Mouse (Mus musculus): ENCODE measurements around the gene Xpa.

Gene Xpa

DNA sequence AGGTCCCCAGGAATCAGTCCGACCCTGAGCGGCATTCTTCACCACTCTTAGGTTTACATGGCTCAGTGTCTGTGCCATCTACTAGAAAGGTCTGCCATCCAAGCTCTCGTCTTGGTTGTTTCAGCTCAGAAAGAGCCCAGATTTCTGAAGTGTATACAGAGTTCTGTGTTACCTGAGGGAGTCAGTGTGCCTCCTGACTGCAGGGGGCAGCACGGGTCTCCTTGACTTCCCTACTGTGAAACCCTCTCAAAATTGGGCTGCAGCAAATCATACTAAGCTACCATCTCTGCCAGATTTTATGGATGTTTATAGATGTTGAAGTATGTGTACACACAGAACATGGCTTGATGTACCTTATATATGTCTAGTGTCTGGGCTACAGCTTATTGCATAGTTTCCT, 19.8 kb downstream of the Xpa start:
- CTCF ChIA-PET: interaction anchor here (0.6 to 2.4 kb wide), 16 partner anchors 9 to 1907 kb away, joined by 3 to 15 read pairs (median 4); partner anchors contain the start of gene Xpa (in 2 of the 4)

DNA sequence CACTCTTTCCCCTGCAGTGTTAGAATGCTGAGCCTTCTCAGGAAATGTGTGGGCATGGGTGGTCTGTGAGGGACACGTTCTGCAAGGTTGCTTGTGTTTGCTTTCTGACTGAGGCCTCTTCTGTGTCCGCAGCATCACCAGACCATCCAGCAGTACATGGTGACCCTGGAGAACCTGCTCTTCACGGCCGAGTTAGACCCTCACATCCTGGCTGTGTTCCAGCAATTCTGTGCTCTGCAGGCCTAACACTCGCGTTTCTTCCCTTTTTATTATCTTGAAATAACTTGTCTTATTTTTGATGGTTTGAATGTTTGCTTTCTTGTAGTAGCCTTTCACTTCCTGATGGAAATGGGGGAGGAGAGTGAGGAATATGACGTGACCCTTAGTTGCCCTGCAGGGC, 24.4 kb downstream of the Xpa start:
- ChIA-PET POLR2A (no interaction called here), CTCF (interaction anchor here in 1 of 4 experiments (0.6 kb wide), 1 partner anchor 288 kb away, joined by 3 read pairs; no protein-coding TSS in a partner anchor)

More for the DNA sequence above, 19.8 kb downstream of the Xpa start:
- POLR2A ChIA-PET: interaction anchor here in 2 of 4 experiments (0.8 to 3.6 kb wide), 9 partner anchors 9 to 180 kb away, joined by 3 to 30 read pairs (median 6); no protein-coding TSS in a partner anchor

DNA sequence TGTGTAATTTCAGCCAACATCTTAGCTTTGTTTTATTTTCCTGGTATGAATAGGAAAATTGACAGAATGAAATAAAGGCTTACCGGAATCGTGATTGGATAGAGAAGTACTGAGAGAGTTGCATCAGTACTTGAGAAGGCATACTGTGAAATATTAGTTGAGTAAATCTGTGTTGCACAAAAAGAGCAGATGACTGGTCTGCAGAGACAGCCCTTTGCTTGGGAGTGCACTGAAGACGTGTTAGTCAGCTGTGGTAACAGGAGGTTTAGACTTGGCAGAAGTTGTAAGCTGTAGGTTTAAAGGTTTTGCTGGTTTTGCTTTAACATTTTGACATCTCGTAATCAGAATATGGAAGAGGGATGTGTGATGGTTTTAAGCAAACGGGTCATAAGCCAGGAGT, 30.3 kb downstream of the Xpa start:
- CTCF ChIA-PET: interaction anchor here in 1 of 4 experiments (1.5 kb wide), 1 partner anchor 10 kb away, joined by 3 read pairs; no protein-coding TSS in a partner anchor
- POLR2A ChIA-PET: interaction anchor here in 3 of 4 experiments (1.0 to 2.0 kb wide), 10 partner anchors 8 to 28 kb away, joined by 3 to 9 read pairs (median 4); partner anchors contain the start of genes Ncbp1 (in 1 of the 3) and Tstd2 (in 1 of the 3)

DNA sequence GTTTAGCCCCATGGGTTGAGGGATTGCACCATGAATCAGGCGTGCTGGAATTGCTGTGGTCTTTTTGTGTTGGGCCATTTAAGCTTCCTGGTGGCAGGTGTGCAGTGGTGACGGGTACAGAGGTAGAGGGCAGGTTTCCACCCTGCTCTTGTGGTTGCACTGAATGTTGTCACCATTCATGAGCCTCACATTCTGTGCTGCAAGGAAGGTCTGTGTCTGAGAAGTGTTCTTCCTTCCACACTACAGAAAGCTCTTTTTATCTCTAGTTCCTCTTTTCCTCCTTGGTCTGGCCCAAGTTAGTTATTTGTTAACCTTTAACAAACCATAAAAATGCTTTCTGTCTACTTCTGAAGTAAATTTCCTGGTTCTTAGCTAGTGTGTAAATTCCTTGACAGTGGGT, 32.1 kb downstream of the Xpa start:
- POLR2A ChIA-PET: interaction anchor here in 2 of 4 experiments (0.6 to 1.4 kb wide), 4 partner anchors 10 to 29 kb away, joined by 4 read pairs; no protein-coding TSS in a partner anchor
- CTCF ChIA-PET: interaction anchor here in 1 of 4 experiments (1.5 kb wide), 1 partner anchor 12 kb away, joined by 3 read pairs; no protein-coding TSS in a partner anchor

DNA sequence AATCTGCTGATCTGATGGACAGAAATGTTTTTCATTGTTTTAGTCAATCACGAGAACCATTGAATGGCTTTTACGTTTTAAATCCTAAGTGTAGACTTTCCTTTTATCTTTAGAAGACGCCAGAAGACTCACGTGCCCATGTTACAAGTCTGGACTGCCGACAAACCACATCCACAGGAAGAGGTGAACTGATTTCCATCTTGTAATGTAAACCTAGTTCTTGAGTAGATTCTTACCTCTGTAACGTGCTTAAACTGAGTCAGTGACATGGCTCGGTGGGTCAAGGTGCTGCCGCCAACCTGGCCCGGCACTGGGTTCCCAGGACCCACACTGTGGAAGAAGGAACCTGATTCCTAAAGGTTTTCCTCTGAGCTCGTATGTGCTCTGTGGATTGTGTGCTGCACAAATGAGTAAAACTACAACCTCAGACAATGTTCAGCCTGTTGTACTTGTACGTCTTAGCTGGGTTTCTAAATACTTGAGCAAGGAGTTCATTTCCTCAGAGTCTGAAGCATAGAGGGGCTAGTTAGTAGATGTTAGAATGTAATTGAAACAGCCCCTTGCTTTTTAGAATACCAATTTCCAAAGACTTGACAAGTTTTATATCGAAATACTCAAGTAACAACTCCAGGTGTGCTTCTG, 44.1 kb downstream of the Xpa start:
- ChIA-PET POLR2A (interaction anchor here in 2 of 4 experiments (0.6 to 1.3 kb wide), 2 partner anchors 8 to 26 kb away, joined by 3 to 4 read pairs; no protein-coding TSS in a partner anchor), CTCF (interaction anchor here in 1 of 4 experiments (1.7 kb wide), 1 partner anchor 8 kb away, joined by 6 read pairs; no protein-coding TSS in a partner anchor)

DNA sequence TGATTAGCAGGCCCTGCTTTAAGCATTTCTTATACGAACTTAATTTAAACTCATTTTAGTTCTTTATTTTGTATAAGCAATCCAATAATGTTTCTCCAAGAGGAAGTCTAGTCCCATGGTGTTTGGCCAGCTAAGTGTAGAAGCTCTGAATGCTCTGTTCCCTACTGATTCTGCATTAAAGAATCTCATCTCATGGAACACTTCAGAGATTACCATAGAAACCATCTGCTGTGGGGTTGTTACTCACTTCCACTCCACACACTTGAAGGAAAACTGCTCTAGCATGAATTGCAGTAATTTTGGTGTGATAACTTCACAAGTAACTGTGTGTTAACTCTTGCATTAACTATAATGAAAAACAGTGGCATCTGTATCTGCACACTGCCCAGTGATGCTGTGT, 49.2 kb downstream of the Xpa start:
- POLR2A ChIA-PET: interaction anchor here in 1 of 4 experiments (1.6 kb wide), 1 partner anchor 27 kb away, joined by 3 read pairs; no protein-coding TSS in a partner anchor
- CTCF ChIA-PET: no interaction called here

DNA sequence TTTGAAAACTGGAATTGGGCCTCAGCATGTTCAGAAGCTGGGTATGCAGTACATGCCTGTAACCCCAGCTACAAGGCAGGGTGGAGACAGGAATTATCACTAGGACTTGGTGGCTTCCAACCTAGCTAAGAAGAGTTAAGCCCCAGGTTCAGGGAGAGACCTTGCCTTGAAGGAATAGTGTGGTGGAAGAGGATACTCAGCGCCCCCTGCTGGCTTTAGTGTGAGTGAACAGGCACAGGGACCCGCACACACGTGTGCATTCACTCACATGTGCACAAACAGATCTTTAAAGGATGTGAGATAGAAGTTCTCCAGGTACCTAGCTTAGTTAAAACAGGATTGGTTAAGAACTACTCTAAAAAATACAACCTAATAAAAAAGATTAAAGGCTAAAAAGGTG, 51.8 kb downstream of the Xpa start:
- POLR2A ChIA-PET: interaction anchor here in 2 of 4 experiments (0.6 to 1.5 kb wide), 4 partner anchors 8 to 21 kb away, joined by 3 to 4 read pairs (median 4); no protein-coding TSS in a partner anchor
- CTCF ChIA-PET: interaction anchor here in 2 of 4 experiments (1.1 to 1.5 kb wide), 7 partner anchors 9 to 172 kb away, joined by 3 to 6 read pairs (median 4); no protein-coding TSS in a partner anchor

DNA sequence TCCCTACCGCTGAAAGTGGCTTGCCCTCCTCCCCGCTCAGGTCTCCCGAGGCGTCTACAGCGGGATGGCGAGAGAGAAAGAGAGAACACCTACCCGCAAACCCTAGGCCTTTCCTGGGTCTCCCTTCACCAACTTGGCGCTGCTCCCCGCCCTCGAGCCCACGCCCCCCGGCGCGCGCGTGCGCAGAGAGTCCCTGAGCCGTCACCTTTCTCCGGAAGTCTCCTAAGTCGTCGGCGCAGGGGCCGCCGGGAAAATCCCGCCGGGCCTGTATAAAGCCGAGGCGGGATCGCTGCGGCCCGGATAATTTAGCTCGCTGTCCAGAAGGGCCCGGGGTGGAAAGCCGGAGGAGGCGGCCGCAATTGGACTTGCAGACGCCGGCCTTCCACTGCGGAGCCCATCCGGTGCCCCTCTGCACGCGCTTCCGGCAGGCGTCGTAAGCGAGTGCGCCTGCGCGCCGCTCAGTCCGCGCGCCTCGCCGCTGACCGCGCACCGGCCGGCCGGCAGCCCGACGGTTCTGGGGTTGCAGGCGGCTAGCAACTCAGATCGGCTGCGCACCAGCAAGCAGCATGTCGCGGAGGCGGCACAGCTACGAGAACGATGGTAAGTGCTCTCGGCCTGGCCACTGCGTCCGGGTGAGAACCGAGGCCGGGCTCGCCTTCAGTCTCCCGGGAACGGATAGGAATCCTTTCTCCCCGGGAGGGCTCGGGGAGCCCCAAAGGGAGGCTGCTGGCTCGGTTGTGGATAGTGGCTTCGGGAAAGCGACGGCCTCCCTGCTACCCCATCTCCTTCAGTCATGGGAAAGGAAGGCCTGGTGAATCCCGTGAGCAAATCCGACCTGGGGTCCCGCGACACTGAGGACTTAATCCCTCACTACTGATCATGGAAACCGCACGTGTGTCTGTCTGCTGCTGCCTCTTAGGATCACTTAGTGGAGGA, 57.6 kb downstream of the Xpa start, which contains the start of the genes Ncbp1 and Tstd2:
Ncbp1 (plus strand) TSS at position 327 of the 936 bp plus-strand sequence.
Tstd2 (minus strand) TSS at position 408 of the 936 bp plus-strand sequence.
- ChIA-PET POLR2A (interaction anchor here in 3 of 4 experiments (0.5 to 2.2 kb wide), 30 partner anchors 9 to 648 kb away, joined by 3 to 8 read pairs (median 3); partner anchors contain the start of gene Xpa (in 1 of the 3)), CTCF (interaction anchor here in 3 of 4 experiments (0.6 to 1.8 kb wide), 4 partner anchors 9 to 236 kb away, joined by 3 to 7 read pairs (median 4); no protein-coding TSS in a partner anchor)

DNA sequence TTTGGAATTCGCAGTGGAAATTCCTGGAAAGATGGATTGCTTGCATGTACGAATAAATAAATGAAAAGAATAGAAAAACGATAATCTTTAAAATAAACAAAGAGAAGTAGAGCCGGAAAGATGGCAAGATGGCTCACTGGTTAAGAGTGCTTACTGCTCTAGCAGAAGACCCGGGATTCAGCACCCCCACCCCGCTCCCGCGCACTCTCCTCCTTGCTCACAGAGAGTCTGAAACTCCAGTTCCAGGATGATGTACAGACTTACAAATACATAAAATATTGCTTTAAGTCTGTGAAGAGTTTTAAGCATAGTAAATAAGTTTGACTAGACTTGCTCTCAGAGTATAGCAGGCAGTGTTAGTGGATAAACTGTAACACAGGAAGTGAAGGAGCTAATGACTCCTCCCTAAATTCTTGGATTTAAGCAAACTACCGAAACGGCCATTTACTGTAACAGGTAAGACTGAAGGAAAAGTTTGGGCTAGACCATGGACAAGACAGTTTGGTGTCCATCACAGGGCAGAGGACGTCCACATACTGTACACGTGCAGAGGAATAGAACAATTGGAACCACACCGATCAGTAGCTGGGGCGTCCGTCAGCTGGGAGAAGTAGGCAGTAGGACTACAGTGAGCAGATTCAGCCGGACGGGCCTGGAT, 58.4 kb downstream of the Xpa start:
- ChIA-PET POLR2A (interaction anchor here in 2 of 4 experiments (0.6 to 2.2 kb wide), 20 partner anchors 8 to 500 kb away, joined by 3 to 8 read pairs (median 3); no protein-coding TSS in a partner anchor), CTCF (interaction anchor here in 3 of 4 experiments (0.6 to 1.8 kb wide), 4 partner anchors 8 to 235 kb away, joined by 3 to 7 read pairs (median 4); no protein-coding TSS in a partner anchor)

DNA sequence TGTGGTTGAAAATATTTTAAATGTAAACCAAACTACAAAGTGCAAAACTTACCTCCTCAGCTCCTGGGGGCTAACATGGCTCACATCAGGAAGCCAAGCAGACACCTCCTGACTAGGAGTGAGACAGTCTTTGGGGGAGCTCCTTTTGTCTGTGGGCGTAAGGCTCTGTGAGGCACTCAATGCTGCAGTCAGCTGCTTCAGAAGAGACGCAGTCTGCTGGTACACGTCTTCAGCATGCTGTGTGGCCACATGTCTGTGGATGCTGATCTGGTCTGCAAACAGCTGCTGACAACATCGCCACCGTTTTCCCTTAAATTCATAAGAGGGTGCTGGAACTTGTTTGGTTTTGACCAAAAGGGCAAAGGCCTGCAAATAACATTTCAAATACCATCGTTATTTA, 64.3 kb downstream of the Xpa start:
- ChIA-PET CTCF (no interaction called here), POLR2A (interaction anchor here in 2 of 4 experiments (0.6 to 1.4 kb wide), 2 partner anchors 13 to 308 kb away, joined by 3 to 4 read pairs; no protein-coding TSS in a partner anchor)

DNA sequence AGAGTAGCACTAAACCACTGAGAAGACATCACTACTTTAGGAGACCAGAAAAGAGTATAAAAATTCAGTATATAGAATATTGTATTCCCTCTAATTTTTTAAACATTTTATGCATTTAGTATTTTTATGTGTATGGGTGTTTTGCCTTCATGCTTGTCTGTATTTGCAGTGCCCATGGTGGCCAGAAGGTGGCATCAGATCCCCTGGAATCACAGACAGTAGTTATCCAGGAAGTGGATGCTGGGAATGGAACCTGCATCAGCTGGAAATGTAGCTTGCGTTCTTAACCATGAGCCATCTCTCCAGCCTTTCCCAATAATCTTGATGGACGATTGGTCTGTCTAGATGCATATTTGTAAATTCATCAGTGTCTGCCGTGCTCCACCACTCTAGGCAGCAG, 65.9 kb downstream of the Xpa start:
- ChIA-PET CTCF (interaction anchor here (0.5 to 2.3 kb wide), 9 partner anchors 9 to 237 kb away, joined by 3 to 13 read pairs (median 4); partner anchors contain the start of genes Ncbp1 (in 1 of the 4) and Tstd2 (in 1 of the 4)), POLR2A (interaction anchor here in 1 of 4 experiments (2.2 kb wide), 1 partner anchor 8 kb away, joined by 5 read pairs; the partner anchor contains the start of genes Ncbp1 and Tstd2)

DNA sequence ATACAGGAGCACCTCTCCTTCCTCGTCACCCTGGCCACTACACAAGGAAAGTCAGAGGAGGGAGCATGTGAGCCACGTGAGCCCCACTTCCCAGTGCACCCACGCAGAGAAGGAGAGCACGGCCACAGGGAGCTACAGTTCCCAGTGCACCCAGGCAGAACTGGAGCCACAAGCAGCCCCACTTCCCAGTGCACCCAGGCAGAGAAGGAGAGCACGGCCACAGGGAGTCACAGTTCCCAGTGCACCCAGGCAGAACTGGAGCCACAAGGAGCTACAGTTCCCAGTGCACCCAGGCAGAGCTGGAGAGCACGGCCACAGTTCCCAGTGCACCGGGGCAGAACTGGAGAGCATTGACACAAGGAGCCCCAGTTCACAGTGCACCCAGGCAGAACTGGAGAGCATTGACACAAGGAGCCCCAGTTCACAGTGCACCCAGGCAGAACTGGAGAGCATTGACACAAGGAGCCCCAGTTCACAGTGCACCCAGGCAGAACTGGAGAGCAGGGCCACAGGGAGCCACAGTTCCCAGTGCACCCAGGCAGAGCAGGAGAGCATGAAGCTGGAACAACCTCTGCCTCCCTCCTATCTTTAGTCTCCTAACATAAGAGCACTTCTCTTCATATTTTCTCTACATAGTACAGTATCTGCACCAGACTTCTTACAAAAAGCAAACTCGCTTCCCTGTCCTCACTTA, 66.7 kb downstream of the Xpa start:
- ChIA-PET CTCF (interaction anchor here (0.5 to 2.3 kb wide), 10 partner anchors 9 to 269 kb away, joined by 3 to 13 read pairs (median 4); partner anchors contain the start of genes Ncbp1 (in 2 of the 4) and Tstd2 (in 2 of the 4)), POLR2A (interaction anchor here in 1 of 4 experiments (2.2 kb wide), 1 partner anchor 9 kb away, joined by 5 read pairs; the partner anchor contains the start of genes Ncbp1 and Tstd2)

DNA sequence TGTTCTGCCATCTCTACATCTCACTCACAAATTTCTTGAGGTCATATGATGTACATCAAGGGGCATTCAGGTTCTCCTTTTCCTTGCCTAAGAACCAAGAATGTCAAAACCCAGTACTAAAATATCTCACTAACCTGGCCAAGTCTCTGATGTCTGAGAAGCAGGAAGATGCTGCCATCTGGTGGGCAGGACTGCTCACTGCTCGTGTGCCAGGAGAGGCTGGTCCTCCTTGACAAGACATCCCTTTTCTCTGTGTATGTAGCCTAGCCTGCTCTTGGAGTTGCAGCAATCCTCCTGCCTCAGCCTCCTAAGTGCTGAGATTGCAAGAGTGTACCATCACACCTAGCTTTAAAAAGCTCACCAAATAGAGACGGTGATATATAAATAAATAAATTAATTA, 69.6 kb downstream of the Xpa start:
- POLR2A ChIA-PET: no interaction called here
- CTCF ChIA-PET: interaction anchor here in 2 of 4 experiments (0.6 to 0.7 kb wide), 3 partner anchors 142 to 1954 kb away, joined by 3 to 4 read pairs (median 3); no protein-coding TSS in a partner anchor

DNA sequence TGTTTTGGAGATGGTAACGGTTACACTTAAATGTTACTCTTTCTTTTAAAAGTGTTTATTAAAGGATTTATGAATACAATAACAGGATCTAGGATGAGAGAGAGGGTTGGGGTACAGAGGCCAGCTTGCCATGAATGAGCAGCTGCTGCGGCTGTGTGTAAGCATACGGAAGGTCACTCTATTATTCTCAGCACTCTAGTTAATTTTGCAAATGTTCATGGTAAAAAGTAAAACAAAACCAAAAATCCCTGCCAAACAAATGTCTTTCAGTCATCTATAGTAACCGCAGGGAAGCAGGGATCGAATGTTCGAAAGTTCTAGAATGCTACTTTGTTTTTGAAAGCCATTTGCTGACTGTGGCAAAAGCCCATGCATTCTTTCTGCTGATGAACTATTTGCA, 72.8 kb downstream of the Xpa start:
- ChIA-PET CTCF (no interaction called here), POLR2A (interaction anchor here in 1 of 4 experiments (1.2 kb wide), 1 partner anchor 15 kb away, joined by 3 read pairs; the partner anchor contains the start of genes Ncbp1 and Tstd2)

DNA sequence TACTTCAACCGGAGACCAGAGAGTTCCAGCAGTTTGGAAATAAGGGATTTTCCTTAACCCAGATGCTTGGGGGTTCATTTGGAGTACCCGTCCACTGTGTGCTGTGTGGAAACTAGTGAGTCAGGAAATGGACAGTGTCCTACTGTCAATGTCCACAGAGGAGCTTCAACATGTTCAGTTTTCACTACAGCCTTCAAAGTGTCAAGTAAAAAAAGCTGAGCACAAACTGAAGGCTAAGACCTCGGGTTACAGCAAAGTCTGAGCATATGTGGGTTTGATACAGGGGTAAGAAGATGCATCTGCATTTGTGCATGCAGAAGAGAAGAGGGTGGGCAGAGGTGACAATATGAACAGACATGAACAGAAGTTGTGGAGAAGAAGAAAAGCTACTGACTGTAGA, 75.3 kb downstream of the Xpa start:
- ChIA-PET POLR2A (interaction anchor here in 3 of 4 experiments (0.6 to 1.6 kb wide), 5 partner anchors 14 to 148 kb away, joined by 3 to 4 read pairs (median 3); no protein-coding TSS in a partner anchor), CTCF (interaction anchor here in 1 of 4 experiments (0.6 to 1.7 kb wide), 2 partner anchors 221 to 301 kb away, joined by 3 to 4 read pairs; no protein-coding TSS in a partner anchor)

DNA sequence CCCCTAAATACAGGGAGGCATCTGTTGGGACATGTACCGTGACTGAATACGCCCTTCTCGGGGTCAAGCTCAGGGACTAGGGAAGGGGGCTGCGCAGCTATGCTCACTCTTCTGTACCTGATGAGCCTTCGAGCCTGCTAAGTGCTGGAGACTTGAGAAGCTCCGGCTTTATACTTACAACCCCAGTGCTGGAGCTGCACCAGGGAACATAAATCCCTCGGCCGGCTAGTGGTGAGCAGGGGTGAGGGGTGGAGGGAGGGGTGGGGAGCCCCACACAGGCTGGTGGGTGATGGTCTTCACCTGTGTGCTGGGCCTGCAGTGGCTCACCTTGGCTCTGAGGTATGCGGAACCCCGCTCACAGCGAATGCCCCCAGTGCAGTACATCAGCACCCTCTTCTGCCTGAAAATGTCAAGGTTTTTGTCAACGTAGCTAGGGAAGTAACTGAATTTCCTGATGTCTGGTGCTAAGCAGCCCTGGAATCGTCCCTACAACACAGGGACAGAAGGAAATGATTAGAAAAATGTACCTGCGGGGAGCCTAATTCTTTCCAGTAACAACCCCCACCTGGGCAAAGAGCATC, 76.5 kb downstream of the Xpa start:
- CTCF ChIA-PET: interaction anchor here in 3 of 4 experiments (0.6 to 1.7 kb wide), 5 partner anchors 10 to 300 kb away, joined by 3 to 8 read pairs (median 4); no protein-coding TSS in a partner anchor
- POLR2A ChIA-PET: interaction anchor here (0.5 to 1.6 kb wide), 5 partner anchors 13 to 323 kb away, joined by 3 to 5 read pairs (median 4); no protein-coding TSS in a partner anchor
